Comparison of ENCODE assay signal across 10 mouse cellular contexts in the genomic region with DNA sequence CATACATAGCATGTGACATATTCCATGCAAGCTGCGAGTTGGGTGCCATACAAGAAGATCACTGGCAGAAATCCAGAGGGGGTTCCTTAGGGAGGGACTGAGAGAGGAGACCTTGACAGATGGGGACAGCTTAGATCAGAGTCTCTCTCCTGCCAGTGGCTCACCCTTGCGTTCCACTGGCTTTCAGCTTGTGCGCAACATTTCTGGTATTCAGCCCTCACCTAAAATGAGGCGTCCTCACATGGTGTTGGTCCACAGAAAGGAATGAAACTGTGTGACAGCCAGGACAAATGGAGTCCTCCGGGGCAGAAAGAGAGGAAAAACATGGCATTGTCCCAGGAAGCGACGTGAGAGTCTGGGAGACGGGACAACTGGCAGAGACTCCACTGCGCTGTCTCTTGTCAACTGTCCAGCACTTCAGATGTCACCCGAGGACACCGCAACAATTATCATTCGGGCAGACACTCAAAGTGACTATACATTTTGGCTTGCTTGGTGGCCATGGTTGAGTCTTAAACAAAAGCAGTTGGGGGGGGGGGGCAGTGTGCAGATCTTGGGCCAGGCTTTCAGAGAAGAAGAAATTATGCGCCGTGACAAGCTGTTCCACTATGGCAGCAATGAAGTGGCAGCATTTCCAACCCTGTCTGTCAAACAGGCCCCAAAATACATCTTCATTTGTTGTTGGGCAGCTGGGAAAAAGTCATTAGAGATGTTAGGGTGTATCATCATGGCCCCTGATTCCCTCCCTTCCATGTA.
A peak's percentile ranks its signal among the peaks of the same experiment; 100 is the strongest.
DNase-seq lines count a peak whose midpoint lies in the region; ATAC-seq lines count a peak whose summit lies in the region.
"Had no signal": no experiment of that assay in that cellular context is flagged by ENCODE, and none has a peak within 500 bp of the region (broad histone marks: within the 10 kb centered on the region; RNA-seq: fewer than 3 reads in every experiment).

No protein-coding gene starts in this region.

- peak; percentile 50 to 63 for DNase-seq in layer of hippocampus, postnatal 14 days (ENCODE audit: low spot score in 2 of 2)
- DNase-seq in layer of hippocampus, adult 9-10 months (ENCODE audit: low spot score), result no peak
- peak; percentile 75 for DNase-seq in adrenal gland, postnatal 14 days
- DNase-seq in cerebellum, postnatal 14 days, result peak; percentile 93
- DNase-seq in lung, postnatal 36 days, result peak; percentile 63
- DNase-seq in midbrain, embryonic 11.5 days (ENCODE audit: low spot score, missing footprints), result no peak
- DNase-seq in spleen, adult 12 weeks (ENCODE audit: low spot score), result no peak

- H3K4me1 ChIP-seq in heart, embryonic 16.5 days (ENCODE audit: control insufficient read depth, insufficient read depth, low read length), result peaks cover 30% of the 10 kb centered on the region
- H3K4me1 ChIP-seq in midbrain, embryonic 11.5 days (ENCODE audit: control insufficient read depth, insufficient read depth, low read length), result no peaks in the 10 kb centered on the region

- H3K4me2 ChIP-seq in heart, embryonic 16.5 days (ENCODE audit: low read depth, low read length), result peak overlapping the region; percentile 49
- no peak overlapping the region for H3K4me2 ChIP-seq in midbrain, embryonic 11.5 days
- H3K4me2 ChIP-seq: embryonic facial prominence, embryonic 13.5 days had no signal

- peak overlapping the region; percentile 77 for H3K27ac ChIP-seq in heart, embryonic 16.5 days (ENCODE audit: low read length)
- no peak overlapping the region for H3K27ac ChIP-seq in midbrain, embryonic 11.5 days (ENCODE audit: low read depth, low read length)
- H3K27ac ChIP-seq: embryonic facial prominence, embryonic 13.5 days had no signal

- H3K9ac ChIP-seq in heart, embryonic 16.5 days (ENCODE audit: low read length), result no peak overlapping the region
- no peak overlapping the region for H3K9ac ChIP-seq in midbrain, embryonic 11.5 days (ENCODE audit: low read length)
- H3K9ac ChIP-seq: embryonic facial prominence, embryonic 13.5 days had no signal

- H3K36me3 ChIP-seq in heart, embryonic 16.5 days (ENCODE audit: control insufficient read depth, insufficient read depth), result no peaks in the 10 kb centered on the region
- H3K36me3 ChIP-seq in midbrain, embryonic 11.5 days (ENCODE audit: control insufficient read depth, insufficient read depth, low read length), result no peaks in the 10 kb centered on the region
- H3K36me3 ChIP-seq: embryonic facial prominence, embryonic 13.5 days; G1E had no signal

- no peak overlapping the region; the same call in 1 of the 2 replicates for H3K4me3 ChIP-seq in heart, embryonic 16.5 days (ENCODE audit: low read length)
- no peak overlapping the region for H3K4me3 ChIP-seq in midbrain, embryonic 11.5 days (ENCODE audit: low read depth, low read length)
- H3K4me3 ChIP-seq: embryonic facial prominence, embryonic 13.5 days had no signal

- WGBS in heart, embryonic 16.5 days, result 37% methylated on average over 14 of the region's 14 CpGs
- 91% methylated on average over 14 of the region's 14 CpGs for WGBS in midbrain, embryonic 11.5 days

- H3K27me3 ChIP-seq in heart, embryonic 16.5 days (ENCODE audit: control insufficient read depth, insufficient read depth, low read length), result no peaks in the 10 kb centered on the region
- H3K27me3 ChIP-seq in midbrain, embryonic 11.5 days (ENCODE audit: control insufficient read depth, insufficient read depth, low read length), result no peaks in the 10 kb centered on the region
- H3K27me3 ChIP-seq: embryonic facial prominence, embryonic 13.5 days had no signal

- peak; percentile 74 for ATAC-seq in heart, embryonic 16.5 days (replicated peaks; ENCODE audit: extremely low read depth, insufficient read depth, low FRiP score)
- ATAC-seq in midbrain, embryonic 11.5 days (ENCODE audit: low FRiP score), result no peak

- H3K9me3 ChIP-seq in heart, embryonic 16.5 days (replicated peaks; ENCODE audit: control insufficient read depth, low read length), result no peaks in the 10 kb centered on the region
- H3K9me3 ChIP-seq in midbrain, embryonic 11.5 days (ENCODE audit: control insufficient read depth, low read length), result no peaks in the 10 kb centered on the region
- H3K9me3 ChIP-seq: embryonic facial prominence, embryonic 13.5 days; G1E had no signal

Comparison
In these comparisons a context has a peak if more than half of its experiments do, and no peak if none do; other contexts are left out.
1. DNase-seq: peak in layer of hippocampus, postnatal 14 days (2 of 2), adrenal gland, postnatal 14 days (single experiment), cerebellum, postnatal 14 days (2 of 2) and lung, postnatal 36 days (single experiment); none in layer of hippocampus, adult 9-10 months (single experiment), midbrain, embryonic 11.5 days (single experiment) and spleen, adult 12 weeks (single experiment).